Mouse (Mus musculus) liver, postnatal 0 days (tissue): ENCODE measurements around the gene Upf1. TPM values are rescaled to one million over a fixed set of nuclear protein-coding genes. Genes with fewer than 3 reads are reported as not detected.

ENCODE experiments used
- ATAC-seq: fragments of 200-750 bp; cut with Nextera tagmentation; 2 replicates; pipeline ENCODE4 v1.8.0; 2017; ENCODE audit warnings: mild to moderate bottlenecking, moderate library complexity
- DNase-seq: peaks from one replicate; pipeline ENCODE4 v3.0.0-alpha.2; 2016
- H3K27ac ChIP-seq: fragments of 300-500 bp; sonication (generic); 2 replicates; pipeline ENCODE4 v1.5.1; 2014; ENCODE audit warnings: antibody characterized with exemption, moderate library complexity, mild to moderate bottlenecking, low read depth
- H3K27me3 ChIP-seq: fragments of 300-500 bp; sonication (generic); 2 replicates; pipeline ENCODE4 v1.6.1; 2014; ENCODE audit warnings: low read length, control low read depth, mixed read lengths; ENCODE audit not compliant: insufficient read depth
- H3K36me3 ChIP-seq: fragments of 300-500 bp; sonication (generic); replicated peaks from 2 replicates; pipeline ENCODE4 v1.6.1; 2014; ENCODE audit warnings: mild to moderate bottlenecking, control low read depth, low read length, moderate library complexity, mixed read lengths; ENCODE audit not compliant: insufficient read depth
- H3K4me1 ChIP-seq: fragments of 300-500 bp; sonication (generic); 2 replicates; pipeline ENCODE4 v1.6.1; 2014; ENCODE audit warnings: antibody characterized with exemption, mild to moderate bottlenecking, control low read depth; ENCODE audit not compliant: insufficient read depth
- H3K4me2 ChIP-seq: fragments of 300-500 bp; sonication (generic); 2 replicates; pipeline ENCODE4 v1.6.1; 2014; ENCODE audit warnings: low read depth, mild to moderate bottlenecking, low read length, moderate library complexity, mixed read lengths
- H3K4me3 ChIP-seq: fragments of 300-500 bp; sonication (generic); 2 replicates; pipeline ENCODE4 v1.5.1; 2014; ENCODE audit warnings: low read depth, low read length
- H3K9ac ChIP-seq: fragments of 300-500 bp; sonication (generic); replicated peaks from 2 replicates; pipeline ENCODE4 v1.6.1; 2014; ENCODE audit warnings: mild to moderate bottlenecking, moderate library complexity
- H3K9me3 ChIP-seq: fragments of 300-500 bp; sonication (generic); 2 replicates; pipeline ENCODE4 v1.6.1; 2016; ENCODE audit warnings: mild to moderate bottlenecking, control low read depth, low read length, mixed read lengths
- CTCF ChIP-seq: sonication (generic); IDR thresholded peaks from 2 replicates; pipeline ENCODE4 v1.5.1; 2016; ENCODE audit warnings: antibody characterized with exemption, low read depth
- EP300 ChIP-seq: IDR thresholded peaks from 2 replicates; pipeline ENCODE4 v1.6.1; 2016; ENCODE audit warnings: antibody characterized with exemption, low read depth, mild to moderate bottlenecking
- WGBS: fragments of 180-500 bp; shearing (Covaris S2); extraction: QIAGEN DNeasy Blood & Tissue Kit; methylation state at CpG from one replicate; pipeline ENCODE4 v1.1.7; 2014; ENCODE audit not compliant: insufficient replicate concordance; 5-methylcytosine and 5-hydroxymethylcytosine counted together
- polyA plus RNA-seq: library from polyadenylated mRNA; unstranded; fragments of >200 nt; fragmentation: Nextera tagmentation; extraction: Ambion mirVana; gene quantifications from 2 replicates; pipeline ENCODE4 v1.2.1, GENCODE M21; 2015

Upf1 gene
- polyA plus RNA-seq, 1 experiment from 2014 or later: 7.1 TPM

- peaks cover 14% of the 10 kb centered on the region for H3K4me1 ChIP-seq
- H3K4me2 ChIP-seq: no peak overlapping the region
- no peak overlapping the region for H3K27ac ChIP-seq
- peaks cover 7% of the 10 kb centered on the region; the same call in 1 of the 2 replicates for H3K36me3 ChIP-seq
- ATAC-seq: no peak
- WGBS: 64% methylated on average over 5 of the region's 5 CpGs
- no peaks in the 10 kb centered on the region for H3K9me3 ChIP-seq
- 0 out of 2 replicates have a peak, but pooled peaks cover 6% of the 10 kb centered on the region for H3K27me3 ChIP-seq
- no peak overlapping the region for H3K9ac ChIP-seq
- H3K4me3 ChIP-seq: no peak overlapping the region
- DNase-seq: no peak
- no peak for TF ChIP-seq CTCF
- TF ChIP-seq EP300: no peak
These were observed 68.7 kb downstream of the Upf1 start for GRCm38 (mm10) chr8:70284421-70284820.

GRCm38 (mm10) chr8:70283136-70284077, 69.7 kb downstream of the Upf1 start:
- no peak for TF ChIP-seq EP300
- no peak for TF ChIP-seq CTCF
- H3K4me2 ChIP-seq: peak overlapping the region; percentile 98
- H3K9me3 ChIP-seq: no peaks in the 10 kb centered on the region
- H3K27me3 ChIP-seq: 0 out of 2 replicates have a peak, but pooled peaks cover 6% of the 10 kb centered on the region
- WGBS: 1% methylated on average over 50 of the region's 55 CpGs
- peak; percentile 29 for ATAC-seq
- peak overlapping the region; percentile 51; the same call in 1 of the 2 replicates for H3K27ac ChIP-seq
- no peak for DNase-seq
- peaks cover 14% of the 10 kb centered on the region for H3K4me1 ChIP-seq
- H3K9ac ChIP-seq: peak overlapping the region; percentile 76
- peaks cover 7% of the 10 kb centered on the region; the same call in 1 of the 2 replicates for H3K36me3 ChIP-seq
- peak overlapping the region; percentile 83 for H3K4me3 ChIP-seq

GRCm38 (mm10) chr8:70282603-70283135, 70.4 kb downstream of the Upf1 start, which contains the start of gene Homer3:
Gene Homer3 (plus strand): TSS chr8:70282827.
- peaks cover 14% of the 10 kb centered on the region for H3K4me1 ChIP-seq
- DNase-seq (peak; percentile 88), ATAC-seq (peak; percentile 89)
- no peaks in the 10 kb centered on the region for H3K9me3 ChIP-seq
- peak within 1 kb of the TSS; percentile 98 for H3K4me2 ChIP-seq
- 1% methylated on average over 32 of the region's 36 CpGs for WGBS
- peak within 1 kb of the TSS; percentile 51; the same call in 1 of the 2 replicates for H3K27ac ChIP-seq
- peak within 1 kb of the TSS; percentile 83 for H3K4me3 ChIP-seq
- H3K9ac ChIP-seq: peak within 1 kb of the TSS; percentile 76
- TF ChIP-seq CTCF (peak; percentile 93), EP300 (no peak)
- peaks cover 7% of the 10 kb centered on the region; the same call in 1 of the 2 replicates for H3K36me3 ChIP-seq
- H3K27me3 ChIP-seq: 0 out of 2 replicates have a peak, but pooled peaks cover 6% of the 10 kb centered on the region

Other genes with a start within 250 kb of the Upf1 start
- not detected in 2 replicates for gene Ncan, start 232.4 kb downstream of the Upf1 start, polyA plus RNA-seq
- 13.5 and 14.9 TPM in 2 replicates for gene Nr2c2ap, start 221.9 kb downstream of the Upf1 start, polyA plus RNA-seq
- 3.6 TPM in 2 replicates for gene Rfxank, start 214.1 kb downstream of the Upf1 start, polyA plus RNA-seq
- gene Borcs8, start 213.8 kb downstream of the Upf1 start, polyA plus RNA-seq: 17.6 and 18.8 TPM in 2 replicates
- gene Mef2b, start 213.6 kb downstream of the Upf1 start, polyA plus RNA-seq: 0.11 TPM in 1 of 2 replicates, not detected in the other
- gene Tmem161a, start 180.9 kb downstream of the Upf1 start, polyA plus RNA-seq: 17.3 and 20.2 TPM in 2 replicates
- 18.5 and 19.2 TPM in 2 replicates for gene Slc25a42, start 141.0 kb downstream of the Upf1 start, polyA plus RNA-seq
- 7.3 and 8.3 TPM in 2 replicates for gene Sugp2, start 119.1 kb downstream of the Upf1 start, polyA plus RNA-seq
- gene Armc6, start 118.8 kb downstream of the Upf1 start, polyA plus RNA-seq: 5.3 and 6.3 TPM in 2 replicates
- gene Homer3, start 70.5 kb downstream of the Upf1 start, polyA plus RNA-seq: 4.3 and 5.6 TPM in 2 replicates
- 15.2 and 16.3 TPM in 2 replicates for gene Ddx49, start 50.8 kb downstream of the Upf1 start, polyA plus RNA-seq
- gene Cope, start 50.8 kb downstream of the Upf1 start, polyA plus RNA-seq: 162 and 171 TPM in 2 replicates
- 0.12 TPM in 1 of 2 replicates, not detected in the other for gene Cers1, start 37.5 kb downstream of the Upf1 start, polyA plus RNA-seq
- gene Gdf1, start 23.5 kb downstream of the Upf1 start, polyA plus RNA-seq: 0.16 TPM in 1 of 2 replicates, not detected in the other
- 3.0 and 4.0 TPM in 2 replicates for gene Comp, start 20.3 kb upstream of the Upf1 start, polyA plus RNA-seq
- gene Crtc1, start 86.3 kb upstream of the Upf1 start, polyA plus RNA-seq: 2.6 and 2.7 TPM in 2 replicates
- gene Klhl26, start 123.7 kb upstream of the Upf1 start, polyA plus RNA-seq: 4.2 and 5.4 TPM in 2 replicates
- gene Tmem59l, start 134.1 kb upstream of the Upf1 start, polyA plus RNA-seq: not detected in 2 replicates
- 0.07 and 0.38 TPM in 2 replicates for gene Crlf1, start 139.9 kb upstream of the Upf1 start, polyA plus RNA-seq
- 49.3 and 52.3 TPM in 2 replicates for gene Rex1bd, start 153.5 kb upstream of the Upf1 start, polyA plus RNA-seq
- 627 and 684 TPM in 2 replicates for gene Uba52, start 157.5 kb upstream of the Upf1 start, polyA plus RNA-seq
- gene Fkbp8, start 174.4 kb upstream of the Upf1 start, polyA plus RNA-seq: 141 TPM in 2 replicates
- 43.1 and 43.3 TPM in 2 replicates for gene Kxd1, start 174.7 kb upstream of the Upf1 start, polyA plus RNA-seq
- 9.5 and 9.7 TPM in 2 replicates for gene Ell, start 186.2 kb upstream of the Upf1 start, polyA plus RNA-seq
- 18.8 and 21.6 TPM in 2 replicates for gene Isyna1, start 241.1 kb upstream of the Upf1 start, polyA plus RNA-seq